Mouse (Mus musculus) megakaryocyte-erythroid progenitor cell, adult 5-6 weeks (primary cell): ENCODE data around the gene Gm12216. TPM values are rescaled to one million over a fixed set of nuclear protein-coding genes. Genes with fewer than 3 reads are reported as not detected.
"Not testable (repeated sequence)": the region's sequence is repeated elsewhere in the genome, so short reads cannot be mapped to it uniquely, and the experiment has no call there.

Experiments used
- ATAC-seq: replicated peaks from 2 replicates; pipeline ENCODE4 v1.8.0; 2016; ENCODE audit warnings: mild to moderate bottlenecking, inconsistent platforms; ENCODE audit not compliant: severe bottlenecking, poor library complexity, low FRiP score, low TSS enrichment
- total RNA-seq, 2 experiments: library from RNA; stranded (forward) in 1 of 2; stranded (reverse) in 1 of 2; fragments of 200-1000, 215-1000 nt in 1 of 2; fragments of >200 nt in 1 of 2; fragmentation: Nextera tagmentation in 1 of 2; gene quantifications; 2 replicates each; pipeline ENCODE4 v1.2.3; 2014 to 2017

Gene Gm12216
- total RNA-seq, 2 experiments from 2014 or later = 12.6 TPM; not detected in 1

- no peak for ATAC-seq
These were observed 99.3 kb downstream of the Gm12216 start for GRCm38 (mm10) chr11:53759545-53760406.

DNA sequence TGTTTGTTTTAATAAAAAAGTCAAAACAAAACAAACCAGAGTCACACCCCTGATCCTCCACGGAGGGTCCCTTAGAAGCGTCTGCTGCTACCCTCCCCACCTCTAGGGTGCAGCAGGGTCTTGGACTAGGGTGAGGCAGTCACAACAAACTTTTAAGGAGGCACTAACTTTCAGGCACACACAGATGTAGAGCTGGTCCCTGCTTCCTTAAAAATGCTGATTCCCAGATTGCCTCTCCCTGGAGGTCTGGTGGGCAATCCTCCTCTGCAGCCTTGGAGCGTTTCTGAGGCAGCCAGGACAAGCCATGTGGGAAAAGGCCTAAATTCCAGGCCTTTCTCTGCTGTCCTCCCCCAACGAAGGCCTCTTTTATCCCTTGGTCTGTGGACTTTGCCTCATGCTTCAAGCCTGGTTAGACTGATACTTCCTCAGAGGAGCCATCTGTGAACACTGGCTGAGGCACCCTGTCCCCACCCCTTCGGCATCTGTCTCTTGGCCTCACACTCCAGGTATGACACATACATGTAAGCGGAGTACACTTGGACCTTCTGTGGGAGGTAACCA, 100.2 kb downstream of the Gm12216 start:
- no peak for ATAC-seq

- not testable (repeated sequence) for ATAC-seq
These were observed 101.0 kb downstream of the Gm12216 start for GRCm38 (mm10) chr11:53758033-53758432.

DNA sequence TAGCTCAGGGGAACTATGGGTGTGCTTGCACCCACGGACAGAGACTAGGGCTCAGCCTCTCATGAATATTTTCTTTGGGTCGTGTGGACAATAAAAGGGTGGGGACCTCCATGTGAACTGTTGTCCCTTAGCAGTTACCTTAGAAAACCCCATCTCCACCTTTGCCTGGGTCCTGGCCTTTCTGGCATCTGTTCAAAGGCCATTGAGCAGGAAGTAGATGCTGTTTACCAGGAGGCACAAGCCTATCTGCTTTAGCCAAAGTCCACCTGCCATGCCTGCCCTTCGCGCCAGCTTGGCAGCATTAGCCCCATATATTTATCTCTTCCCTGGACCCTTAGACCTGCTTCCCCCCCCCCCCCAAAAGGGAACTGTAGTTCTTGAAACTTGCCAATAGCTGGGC, 101.4 kb downstream of the Gm12216 start:
- no peak for ATAC-seq

DNA sequence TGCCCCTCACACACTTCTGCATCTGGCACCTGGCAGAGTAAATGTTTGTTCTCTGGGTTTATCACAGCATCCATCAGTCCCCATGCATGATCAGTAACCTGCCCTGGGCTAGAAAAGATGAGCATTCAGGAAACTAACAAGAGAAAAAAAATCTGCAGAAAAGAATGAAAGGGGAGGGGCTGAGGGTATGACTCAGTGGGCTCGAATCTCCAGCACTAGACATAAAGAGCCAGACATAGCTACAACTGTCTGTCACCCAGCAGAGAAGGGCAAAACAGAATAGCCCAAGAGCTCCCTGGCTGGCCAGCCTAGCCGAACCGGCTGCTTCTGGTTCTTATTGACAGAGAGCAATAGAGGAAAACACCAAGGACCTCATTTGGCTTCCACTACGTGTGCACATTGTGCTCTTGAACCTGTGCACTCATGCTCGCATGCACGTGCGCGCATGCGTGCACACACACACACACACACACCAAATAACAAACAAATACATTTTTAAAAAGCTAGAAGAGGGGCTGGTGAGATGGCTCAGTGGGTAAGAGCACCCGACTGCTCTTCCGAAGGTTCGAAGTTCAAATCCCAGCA, 104.0 kb downstream of the Gm12216 start:
- ATAC-seq = no peak

GRCm38 (mm10) chr11:53749716-53750352, 109.2 kb downstream of the Gm12216 start:
- ATAC-seq = no peak

DNA sequence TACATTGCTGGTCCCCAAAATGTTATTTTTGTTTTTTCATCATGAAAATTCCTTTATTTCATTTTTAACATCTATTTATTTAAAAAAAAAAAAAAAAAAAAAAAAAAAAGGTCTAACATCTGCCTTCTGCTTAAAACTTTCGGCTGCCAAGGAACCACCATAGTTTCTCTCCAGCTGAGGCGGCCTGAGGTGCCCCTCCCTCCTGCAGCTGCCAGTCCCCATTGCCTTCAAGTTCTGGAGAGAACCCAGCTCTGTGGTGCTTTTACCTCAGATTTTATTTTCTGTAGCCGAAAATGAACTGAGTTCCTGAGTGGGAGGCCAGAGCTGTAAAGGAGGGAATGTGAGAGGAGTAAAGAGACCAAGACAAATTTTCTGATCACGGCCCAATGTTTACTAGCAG, 109.8 kb downstream of the Gm12216 start:
- no peak for ATAC-seq

DNA sequence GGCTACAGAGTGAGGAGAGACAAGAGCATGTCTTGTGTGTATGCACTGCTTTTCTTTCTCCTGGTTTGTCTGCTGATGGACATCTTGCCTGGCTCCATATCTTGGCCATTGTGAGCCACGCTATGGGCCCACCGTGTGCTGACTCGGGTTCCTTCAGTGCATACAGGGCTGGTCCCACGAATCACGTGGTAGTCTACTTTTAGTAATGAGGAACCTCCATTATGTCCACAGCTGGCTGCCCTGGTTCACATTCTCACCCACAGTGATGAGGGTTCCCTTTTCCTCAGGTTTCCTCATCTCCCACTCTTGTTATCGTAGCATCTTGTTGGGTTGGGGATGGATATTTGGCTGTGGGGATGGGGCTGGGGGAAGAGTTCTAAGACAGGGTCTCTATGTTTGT, 110.4 kb downstream of the Gm12216 start:
- ATAC-seq = no peak

- no peak for ATAC-seq
These were observed 111.1 kb downstream of the Gm12216 start for GRCm38 (mm10) chr11:53747985-53748384.

GRCm38 (mm10) chr11:53745260-53745659, 113.8 kb downstream of the Gm12216 start:
- no peak for ATAC-seq

GRCm38 (mm10) chr11:53742353-53742752, 116.7 kb downstream of the Gm12216 start:
- ATAC-seq = no peak

DNA sequence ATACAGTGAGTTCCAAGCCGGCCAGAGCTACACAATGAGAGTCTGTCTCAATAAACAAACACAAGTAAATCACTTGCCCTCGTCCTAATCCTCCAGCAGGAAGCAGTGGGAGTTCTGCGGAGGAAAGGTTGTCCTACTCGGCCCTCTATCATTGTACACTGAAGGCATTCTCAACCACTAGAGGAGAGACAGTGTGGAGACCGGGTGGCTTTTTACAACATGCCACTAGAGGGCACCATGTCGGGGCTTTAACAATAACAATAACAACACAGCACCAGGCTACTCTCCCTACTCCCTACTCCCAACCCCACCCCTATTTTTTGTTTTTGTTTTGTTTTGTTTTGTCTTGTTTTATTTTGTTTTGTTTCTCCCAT, 121.5 kb downstream of the Gm12216 start:
- ATAC-seq = peak; percentile 74

DNA sequence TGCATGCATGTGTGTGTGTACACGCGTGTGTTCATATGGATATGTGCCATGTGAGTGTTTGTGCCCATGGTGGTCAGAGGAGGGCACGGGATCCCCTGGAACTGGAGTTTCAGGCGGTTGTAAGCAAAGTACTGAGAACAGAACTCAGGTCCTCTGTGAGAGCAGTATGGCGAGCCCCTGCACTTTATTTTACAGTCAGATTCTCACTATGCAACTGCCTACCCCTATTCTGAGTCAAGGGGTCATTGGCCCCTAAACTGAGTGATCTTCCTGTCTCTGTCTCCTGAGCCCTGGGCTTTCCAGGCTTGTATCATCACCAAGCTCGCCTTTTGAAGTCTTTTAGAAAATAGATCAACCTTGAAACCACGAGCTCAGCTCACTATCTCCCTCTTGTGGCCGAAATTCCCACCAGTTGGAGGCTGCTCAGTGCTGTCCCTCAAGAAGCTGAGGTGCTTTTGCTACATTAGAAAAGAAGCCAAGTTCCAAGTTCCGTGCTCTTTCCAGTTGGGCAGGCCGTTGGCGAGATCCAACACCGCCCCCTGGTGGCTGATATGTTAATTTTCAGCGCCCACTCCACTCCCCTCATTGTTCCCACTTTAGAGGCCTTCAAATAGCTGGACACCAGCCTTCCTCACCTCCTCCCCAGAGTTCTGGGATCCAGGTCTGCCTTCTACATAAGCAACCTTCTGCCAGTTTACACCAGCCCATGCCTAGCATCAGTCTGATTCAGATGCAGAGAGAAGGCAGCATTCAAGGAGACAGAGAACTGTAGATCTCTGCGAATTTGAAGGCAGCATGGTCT, 122.1 kb downstream of the Gm12216 start:
- peak; percentile 75 for ATAC-seq

DNA sequence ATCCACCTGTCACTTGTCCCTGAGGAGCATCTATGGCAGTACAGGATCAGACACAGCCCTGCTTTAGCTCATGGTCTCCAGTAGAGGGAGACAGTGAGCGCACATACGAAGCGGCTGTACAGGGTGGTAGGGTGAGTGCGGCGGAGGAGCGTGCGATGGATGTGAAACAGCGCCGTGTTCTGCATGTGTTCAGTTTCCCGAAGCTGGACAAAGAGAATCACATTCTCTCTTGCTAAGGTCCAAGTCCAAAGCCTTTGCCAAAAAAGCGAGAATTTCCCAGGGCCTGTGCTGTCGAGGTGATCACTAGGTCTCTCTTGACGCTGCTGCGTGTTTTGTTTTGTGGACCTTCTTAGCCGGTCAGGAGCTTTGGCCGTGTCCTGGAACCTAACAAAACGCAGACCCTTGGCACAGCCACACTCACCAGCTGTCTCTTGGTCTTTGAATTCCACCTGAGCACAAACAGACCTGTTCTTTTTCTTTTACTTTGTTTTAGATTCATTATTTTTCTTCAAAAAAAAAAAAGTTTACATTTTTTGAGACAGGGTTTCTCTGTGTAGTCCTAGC, 123.3 kb downstream of the Gm12216 start:
- ATAC-seq = peak; percentile 85

DNA sequence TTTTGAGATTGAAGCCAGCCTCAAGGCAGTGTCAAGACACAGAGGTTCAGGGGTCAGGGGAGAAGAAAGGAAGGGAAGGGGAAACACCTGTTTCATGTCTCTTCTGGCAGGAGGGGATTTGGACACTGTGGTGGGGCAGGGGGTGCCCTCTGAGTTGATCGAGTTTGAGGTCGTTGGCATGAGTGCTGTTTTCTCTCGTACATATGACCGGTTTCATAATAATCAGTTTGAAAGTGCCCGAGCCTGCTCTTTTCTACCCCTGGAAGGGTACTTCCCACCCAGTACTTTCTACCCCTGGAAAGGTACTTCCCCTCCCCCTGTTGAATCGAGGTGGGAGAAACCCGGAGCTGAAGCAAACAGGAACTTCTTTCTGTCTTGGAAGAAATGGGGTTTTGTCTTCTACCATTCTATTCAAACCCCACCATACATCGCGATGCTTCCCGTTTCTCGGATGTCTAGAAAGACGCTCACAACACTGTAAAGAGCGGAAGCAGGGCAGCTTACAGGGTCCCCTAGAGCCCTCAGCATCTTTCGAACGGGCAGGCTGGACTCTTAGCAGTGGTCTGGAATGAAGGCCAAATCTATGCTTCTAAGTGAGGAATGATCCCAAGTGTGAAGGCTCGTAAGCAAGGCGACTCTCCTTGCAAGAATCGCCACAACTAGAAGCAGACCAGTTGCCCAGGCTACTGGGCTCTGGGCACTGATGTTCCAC, 123.9 kb downstream of the Gm12216 start:
- ATAC-seq = no peak

- no peak for ATAC-seq
These were observed 124.6 kb downstream of the Gm12216 start for GRCm38 (mm10) chr11:53734431-53734830.

DNA sequence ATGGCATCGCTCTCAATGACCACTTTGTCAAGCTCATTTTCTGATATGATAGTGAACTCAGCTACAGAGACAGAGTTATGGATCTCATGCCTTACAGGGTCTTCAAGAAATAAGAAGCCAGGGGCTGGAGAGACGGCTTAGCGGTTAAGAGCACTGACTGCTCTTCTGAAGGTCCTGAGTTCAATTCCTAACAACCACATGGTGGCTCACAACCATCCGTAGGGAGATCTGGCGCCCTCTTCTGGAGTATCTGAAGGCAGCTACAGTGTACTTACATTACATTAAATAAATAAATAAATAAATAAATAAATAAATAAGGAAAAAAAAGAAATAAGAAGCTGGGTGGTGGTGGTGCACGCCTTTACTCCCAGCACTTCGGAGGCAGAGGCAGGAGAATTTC, 125.2 kb downstream of the Gm12216 start:
- ATAC-seq = no peak
